Comparison of ENCODE assay signal across 9 mouse cellular contexts in the genomic region with DNA sequence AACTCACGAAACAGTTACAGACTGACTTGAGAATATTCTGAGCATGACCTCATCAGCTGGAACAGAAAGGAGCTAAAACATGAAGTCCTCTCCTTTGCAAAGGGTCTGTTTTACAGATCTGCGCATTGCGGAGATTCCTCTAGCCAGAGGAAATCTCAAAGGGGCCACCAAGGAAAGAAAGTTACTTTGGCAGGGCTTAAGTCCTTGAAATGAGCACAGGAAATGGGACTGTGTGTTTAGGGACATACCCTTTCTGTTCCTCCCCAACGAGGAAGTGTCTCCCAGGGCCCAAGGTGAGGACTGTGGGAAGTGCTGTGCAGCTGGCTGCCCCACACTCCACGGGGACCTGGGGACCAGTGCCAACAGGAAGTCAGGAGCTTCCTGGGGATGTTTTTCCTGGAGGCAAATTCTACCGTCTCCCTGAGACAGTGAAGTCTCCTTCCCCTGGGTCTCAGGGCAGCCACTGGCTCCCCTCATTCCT. TPM values are rescaled to one million over a fixed set of nuclear protein-coding genes. Genes with fewer than 3 reads are reported as not detected.
DNase-seq lines count a peak whose midpoint lies in the region; ATAC-seq and TF ChIP-seq lines count a peak whose summit lies in the region.
"Had no signal": no experiment of that assay in that cellular context is flagged by ENCODE, and none has a peak within 500 bp of the region (broad histone marks: within the 10 kb centered on the region; RNA-seq: fewer than 3 reads in every experiment).

No protein-coding gene starts in this region.

- 45% methylated on average over 6 of the region's 6 CpGs for WGBS in forebrain, embryonic 14.5 days
- WGBS in forebrain, embryonic 15.5 days = 40% methylated on average over 6 of the region's 6 CpGs
- 43% methylated on average over 6 of the region's 6 CpGs for WGBS in hindbrain, embryonic 13.5 days
- 29% methylated on average over 6 of the region's 6 CpGs for WGBS in liver, embryonic 11.5 days
- 40% methylated on average over 6 of the region's 6 CpGs for WGBS in neural tube, embryonic 12.5 days

- no peak for TF ChIP-seq CTCF in embryonic fibroblast, embryonic 13.5 days (IDR thresholded peaks at IDR 0.05; ENCODE audit: borderline replicate concordance, insufficient read depth, low read length)

- H3K4me3 ChIP-seq in forebrain, embryonic 14.5 days (ENCODE audit: low read depth, low read length) = no peak overlapping the region
- no peak overlapping the region for H3K4me3 ChIP-seq in forebrain, embryonic 15.5 days
- no peak overlapping the region for H3K4me3 ChIP-seq in embryonic fibroblast, embryonic 13.5 days (ENCODE audit: insufficient read depth, low read length)
- no peak overlapping the region for H3K4me3 ChIP-seq in hindbrain, embryonic 13.5 days
- H3K4me3 ChIP-seq in liver, embryonic 11.5 days (ENCODE audit: low read depth, low read length) = no peak overlapping the region
- no peak overlapping the region for H3K4me3 ChIP-seq in neural tube, embryonic 12.5 days
- H3K4me3 ChIP-seq: erythroblast, embryonic 14.5 days had no signal

- H3K27me3 ChIP-seq in forebrain, embryonic 14.5 days (replicated peaks; ENCODE audit: control insufficient read depth, insufficient read depth, low read length) = no peaks in the 10 kb centered on the region
- no peaks in the 10 kb centered on the region for H3K27me3 ChIP-seq in forebrain, embryonic 15.5 days
- H3K27me3 ChIP-seq in hindbrain, embryonic 13.5 days = no peaks in the 10 kb centered on the region
- H3K27me3 ChIP-seq in liver, embryonic 11.5 days (replicated peaks; ENCODE audit: control insufficient read depth, insufficient read depth, low read length) = no peaks in the 10 kb centered on the region
- H3K27me3 ChIP-seq in neural tube, embryonic 12.5 days (replicated peaks) = no peaks in the 10 kb centered on the region

- peaks cover 11% of the 10 kb centered on the region for H3K4me1 ChIP-seq in forebrain, embryonic 14.5 days (ENCODE audit: control insufficient read depth, insufficient read depth, low read length)
- peaks cover 14% of the 10 kb centered on the region for H3K4me1 ChIP-seq in forebrain, embryonic 15.5 days
- peaks cover 38% of the 10 kb centered on the region for H3K4me1 ChIP-seq in embryonic fibroblast, embryonic 13.5 days (ENCODE audit: control insufficient read depth, insufficient read depth, low read length)
- peaks cover 56% of the 10 kb centered on the region for H3K4me1 ChIP-seq in hindbrain, embryonic 13.5 days (replicated peaks)
- H3K4me1 ChIP-seq in liver, embryonic 11.5 days (replicated peaks; ENCODE audit: control insufficient read depth, insufficient read depth, low read length) = peaks cover 40% of the 10 kb centered on the region
- peaks cover 59% of the 10 kb centered on the region for H3K4me1 ChIP-seq in neural tube, embryonic 12.5 days

- no peak overlapping the region for H3K9ac ChIP-seq in forebrain, embryonic 14.5 days (ENCODE audit: low read length)
- H3K9ac ChIP-seq in forebrain, embryonic 15.5 days (replicated peaks) = no peak overlapping the region
- no peak overlapping the region for H3K9ac ChIP-seq in hindbrain, embryonic 13.5 days
- no peak overlapping the region for H3K9ac ChIP-seq in liver, embryonic 11.5 days (ENCODE audit: low read depth, low read length)
- H3K9ac ChIP-seq in neural tube, embryonic 12.5 days = no peak overlapping the region

- no peak overlapping the region for H3K4me2 ChIP-seq in forebrain, embryonic 14.5 days (ENCODE audit: low read length)
- H3K4me2 ChIP-seq in forebrain, embryonic 15.5 days (replicated peaks) = no peak overlapping the region
- H3K4me2 ChIP-seq in hindbrain, embryonic 13.5 days = no peak overlapping the region
- H3K4me2 ChIP-seq in liver, embryonic 11.5 days = peak overlapping the region; percentile 37
- peak overlapping the region; percentile 28; the same call in 1 of the 2 replicates for H3K4me2 ChIP-seq in neural tube, embryonic 12.5 days (replicated peaks)

- TF ChIP-seq POLR2A in embryonic fibroblast, embryonic 13.5 days (IDR thresholded peaks at IDR 0.05; ENCODE audit: low read depth, low read length) = no peak

- no peak for ATAC-seq in forebrain, embryonic 14.5 days
- ATAC-seq in forebrain, embryonic 15.5 days (replicated peaks) = no peak
- no peak for ATAC-seq in hindbrain, embryonic 13.5 days (ENCODE audit: low FRiP score)
- 0 out of 2 replicates have a peak, but pooled peaks have one; percentile 36 for ATAC-seq in liver, embryonic 11.5 days (replicated peaks; ENCODE audit: low FRiP score)
- no peak for ATAC-seq in neural tube, embryonic 12.5 days (ENCODE audit: low FRiP score, low read depth)

- peak overlapping the region; percentile 29; the same call in 1 of the 2 replicates for H3K27ac ChIP-seq in forebrain, embryonic 14.5 days (ENCODE audit: low read depth, low read length)
- no peak overlapping the region for H3K27ac ChIP-seq in forebrain, embryonic 15.5 days (replicated peaks)
- peak overlapping the region; percentile 85 for H3K27ac ChIP-seq in embryonic fibroblast, embryonic 13.5 days (ENCODE audit: insufficient read depth, low read length)
- H3K27ac ChIP-seq in hindbrain, embryonic 13.5 days = peak overlapping the region; percentile 50
- peak overlapping the region; percentile 60 for H3K27ac ChIP-seq in liver, embryonic 11.5 days (ENCODE audit: low read depth, low read length)
- H3K27ac ChIP-seq in neural tube, embryonic 12.5 days = no peak overlapping the region

- no peak for DNase-seq in forebrain, embryonic 14.5 days (ENCODE audit: low spot score)
- no peak for DNase-seq in liver, embryonic 11.5 days (ENCODE audit: low spot score)
- DNase-seq in frontal cortex, postnatal 10 days (ENCODE audit: low spot score in 2 of 2) = no peak
- DNase-seq in MN1 (ENCODE audit: low spot score) = no peak

- H3K36me3 ChIP-seq in forebrain, embryonic 14.5 days (ENCODE audit: control insufficient read depth, insufficient read depth, low read length) = no peaks in the 10 kb centered on the region
- H3K36me3 ChIP-seq in forebrain, embryonic 15.5 days = no peaks in the 10 kb centered on the region
- H3K36me3 ChIP-seq in hindbrain, embryonic 13.5 days = no peaks in the 10 kb centered on the region
- H3K36me3 ChIP-seq in liver, embryonic 11.5 days (ENCODE audit: control insufficient read depth, insufficient read depth, low read length) = no peaks in the 10 kb centered on the region
- H3K36me3 ChIP-seq in neural tube, embryonic 12.5 days = no peaks in the 10 kb centered on the region

- H3K9me3 ChIP-seq in forebrain, embryonic 14.5 days (replicated peaks; ENCODE audit: control insufficient read depth, low read length) = no peaks in the 10 kb centered on the region
- no peaks in the 10 kb centered on the region for H3K9me3 ChIP-seq in forebrain, embryonic 15.5 days
- no peaks in the 10 kb centered on the region for H3K9me3 ChIP-seq in hindbrain, embryonic 13.5 days
- H3K9me3 ChIP-seq in liver, embryonic 11.5 days (ENCODE audit: control insufficient read depth, low read length) = no peaks in the 10 kb centered on the region
- H3K9me3 ChIP-seq in neural tube, embryonic 12.5 days = no peaks in the 10 kb centered on the region

RNA-seq across cellular contexts. Expression of a gene that starts 40.7 kb away (rescaled TPM):
- polyA plus RNA-seq in forebrain, embryonic 14.5 days (2014; fragmentation: Nextera tagmentation; extraction: Ambion mirVana) = 0.11 and 0.19 TPM in 2 replicates
- polyA plus RNA-seq in forebrain, embryonic 15.5 days (2015; fragmentation: Nextera tagmentation; extraction: Ambion mirVana) = 0.08 and 0.20 TPM in 2 replicates
- not detected in 2 replicates for polyA plus RNA-seq in embryonic fibroblast, embryonic 13.5 days (2011; ENCODE audit: insufficient read length, low read depth, missing spikeins)
- polyA plus RNA-seq in hindbrain, embryonic 13.5 days (2015; fragmentation: Nextera tagmentation; extraction: Ambion mirVana) = 0.08 TPM in 1 of 2 replicates, not detected in the other
- polyA plus RNA-seq in liver, embryonic 11.5 days (2014; fragmentation: Nextera tagmentation; extraction: Ambion mirVana) = 0.08 TPM in 1 of 2 replicates, not detected in the other
- 0.15 and 0.16 TPM in 2 replicates for polyA plus RNA-seq in neural tube, embryonic 12.5 days (2016; fragmentation: Nextera tagmentation; extraction: Ambion mirVana)
- polyA plus RNA-seq: erythroblast, embryonic 14.5 days had no signal

Comparison
In these comparisons a context has a peak if more than half of its experiments do, and no peak if none do; other contexts are left out.
1. H3K27ac ChIP-seq: peak in forebrain, embryonic 14.5 days (single experiment), embryonic fibroblast, embryonic 13.5 days (single experiment), hindbrain, embryonic 13.5 days (single experiment) and liver, embryonic 11.5 days (single experiment); none in forebrain, embryonic 15.5 days (single experiment) and neural tube, embryonic 12.5 days (single experiment).
2. H3K4me2 ChIP-seq: peak in liver, embryonic 11.5 days (single experiment) and neural tube, embryonic 12.5 days (single experiment); none in forebrain, embryonic 14.5 days (single experiment), forebrain, embryonic 15.5 days (single experiment) and hindbrain, embryonic 13.5 days (single experiment).